Mouse (Mus musculus): Measurements from ENCODE around the gene Eef1akmt3. TPM values are rescaled to one million over a fixed set of nuclear protein-coding genes. Genes with fewer than 3 reads are reported as not detected.

Gene Eef1akmt3
- total RNA-seq, 2 experiments from 2014 or later = 0.10 TPM; not detected in 1

DNA sequence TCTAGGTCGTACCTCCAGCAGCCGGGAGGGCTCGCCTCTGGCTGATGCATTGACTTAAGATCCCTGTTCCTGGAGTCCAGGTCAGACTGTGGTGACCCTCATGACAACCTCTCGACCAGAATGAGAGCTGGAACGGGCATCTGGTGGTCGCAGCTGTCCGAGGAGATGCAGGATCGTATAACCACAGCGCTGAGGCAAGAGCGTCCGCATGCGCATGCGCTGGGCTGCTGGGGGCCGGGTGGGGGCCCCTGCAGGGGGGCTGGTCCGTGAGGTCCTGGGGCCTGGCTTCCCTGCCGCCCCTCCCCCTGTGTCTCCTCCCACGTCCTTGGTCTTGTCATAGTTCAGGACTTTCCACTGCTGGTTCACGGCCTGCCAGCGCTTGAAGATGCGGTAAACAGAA, 15.2 kb upstream of the Eef1akmt3 start:
- no peak for DNase-seq
- intact Hi-C loops (cut with DNase I) = no loop called here

DNA sequence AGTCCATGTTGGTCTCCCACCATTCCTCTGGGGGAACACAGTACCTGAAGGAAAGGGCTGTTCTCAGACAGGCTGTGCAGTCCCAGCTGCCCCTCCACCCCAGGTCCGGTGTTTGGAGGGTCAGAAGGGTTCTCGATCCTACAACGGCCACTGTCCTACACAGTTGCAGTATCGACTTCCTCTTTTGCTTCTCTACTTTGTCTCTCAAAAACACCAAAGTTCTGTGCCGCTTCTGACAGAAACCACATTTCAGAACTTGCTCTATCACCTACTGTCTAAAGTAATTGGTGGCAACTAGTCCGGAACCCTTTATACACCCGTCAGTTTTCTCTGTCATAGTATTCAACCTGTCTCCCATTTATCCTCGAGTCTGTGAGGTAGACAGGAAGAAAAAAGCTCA, 14.1 kb upstream of the Eef1akmt3 start:
- DNase-seq = no peak
- intact Hi-C loops (cut with DNase I) = no loop called here

DNA sequence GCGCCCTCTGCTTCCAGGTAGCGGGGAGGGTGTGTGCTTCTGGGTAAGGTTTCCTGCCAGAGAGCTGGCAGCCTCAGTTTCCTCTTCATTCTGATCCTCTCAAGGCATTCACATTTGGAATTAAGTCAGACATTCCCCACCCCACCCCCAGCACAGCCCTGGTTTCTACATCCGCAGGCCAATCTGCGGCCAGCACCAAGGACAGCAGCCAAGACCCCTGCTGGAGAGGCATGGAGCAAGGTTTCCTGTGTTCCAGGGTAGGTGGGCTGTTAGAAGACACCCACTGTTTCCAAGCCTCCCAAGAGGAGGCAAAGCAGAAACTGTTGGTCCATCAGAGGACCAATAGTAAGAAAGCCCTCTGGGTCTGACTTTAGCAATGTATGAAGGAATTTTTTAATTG, 13.3 kb upstream of the Eef1akmt3 start:
- intact Hi-C loops (cut with DNase I) = no loop called here
- DNase-seq = no peak

DNA sequence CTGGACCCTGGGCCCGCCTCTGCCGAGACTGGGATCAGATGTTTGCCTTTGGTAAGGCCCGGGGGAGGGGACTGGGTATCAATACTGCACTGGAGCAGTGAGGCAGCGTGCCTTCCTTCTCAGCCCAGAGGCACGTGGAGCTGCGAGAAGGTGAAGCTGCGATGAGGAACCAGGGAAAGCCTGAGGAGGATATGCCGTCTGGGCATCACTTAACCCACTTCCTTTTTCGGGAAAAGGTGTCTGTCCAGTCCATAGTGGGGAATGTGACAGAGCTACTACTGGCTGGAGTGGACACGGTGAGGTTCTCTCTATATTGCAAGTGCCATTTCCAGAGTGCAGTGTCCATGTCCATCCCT, 8.8 kb upstream of the Eef1akmt3 start:
- intact Hi-C loops (cut with DNase I) = no loop called here
- DNase-seq = no peak

DNA sequence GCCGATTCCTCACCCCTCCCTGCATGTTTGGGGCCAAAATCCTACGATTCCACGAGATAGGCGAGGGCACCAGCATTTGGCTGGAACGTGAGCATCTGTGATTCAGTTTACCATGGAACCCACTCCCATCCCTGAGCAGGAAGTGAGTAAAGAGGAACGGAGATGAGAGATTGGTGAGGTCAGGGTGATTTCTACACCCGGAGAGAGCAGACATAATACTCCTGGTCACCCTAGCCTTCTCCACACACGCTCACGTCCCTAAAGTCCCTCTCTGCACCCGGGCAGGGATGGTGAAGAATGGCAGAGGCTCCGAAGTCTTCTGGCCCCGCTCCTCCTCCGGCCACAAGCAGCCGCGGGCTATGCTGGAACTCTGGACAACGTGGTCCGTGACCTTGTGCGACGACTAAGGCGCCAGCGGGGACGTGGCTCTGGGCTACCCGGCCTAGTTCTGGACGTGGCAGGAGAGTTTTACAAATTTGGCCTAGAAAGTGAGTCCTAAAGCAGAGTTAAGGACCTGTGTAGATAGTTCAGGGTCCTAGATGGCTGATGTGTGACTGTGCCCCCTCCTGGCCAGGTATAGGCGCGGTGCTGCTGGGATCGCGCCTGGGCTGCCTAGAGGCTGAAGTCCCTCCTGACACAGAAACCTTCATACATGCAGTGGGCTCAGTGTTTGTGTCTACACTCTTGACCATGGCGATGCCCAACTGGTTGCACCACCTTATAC, 8.2 kb upstream of the Eef1akmt3 start:
- DNase-seq = no peak
- intact Hi-C loops (cut with DNase I) = no loop called here

DNA sequence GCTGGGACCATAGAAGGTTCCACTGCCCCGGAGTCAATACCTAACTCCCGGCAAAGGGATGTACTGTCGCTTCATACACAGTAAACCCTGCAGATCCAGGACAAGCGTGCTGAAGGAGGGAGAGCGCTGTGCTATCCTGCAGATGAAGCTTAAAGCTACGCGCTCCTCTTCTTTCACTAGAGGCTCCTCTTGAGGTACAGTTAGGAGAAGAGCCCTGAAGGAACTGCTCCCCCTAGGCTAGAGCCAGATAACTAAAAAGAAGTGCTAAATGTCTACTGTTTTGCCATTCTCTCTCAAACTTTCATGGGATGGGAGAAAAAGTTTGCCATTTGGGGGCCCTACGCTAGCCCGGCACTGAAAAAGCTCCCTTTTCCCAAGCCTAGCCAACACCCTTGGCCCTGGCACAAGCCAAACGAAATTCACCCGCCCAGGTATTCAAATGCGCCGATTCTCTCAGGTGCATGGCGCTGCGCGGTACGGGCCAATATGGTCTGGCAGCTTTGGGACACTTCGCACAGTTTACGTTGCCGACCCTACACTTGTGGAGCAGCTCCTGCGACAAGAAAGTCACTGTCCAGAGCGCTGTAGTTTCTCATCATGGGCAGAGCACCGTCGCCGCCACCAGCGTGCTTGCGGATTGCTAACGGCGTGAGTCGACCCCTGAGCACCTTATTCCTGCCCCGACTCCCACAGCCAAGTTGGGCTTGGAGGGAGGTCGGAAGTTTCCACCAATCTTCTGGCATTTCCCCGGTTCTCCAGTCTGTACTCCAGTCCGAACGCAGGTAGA, 7.5 kb upstream of the Eef1akmt3 start:
- no peak for DNase-seq

GRCm38 (mm10) chr10:127047954-127048353, 6.6 kb upstream of the Eef1akmt3 start, which contains the start of gene Cyp27b1:
TSS of gene Cyp27b1 (plus strand) at chr10:127048250.
- intact Hi-C loops (cut with DNase I) = no loop called here
- no peak for DNase-seq

More for the DNA sequence above, 7.5 kb upstream of the Eef1akmt3 start:
- intact Hi-C loops (cut with DNase I) = no loop called here

DNA sequence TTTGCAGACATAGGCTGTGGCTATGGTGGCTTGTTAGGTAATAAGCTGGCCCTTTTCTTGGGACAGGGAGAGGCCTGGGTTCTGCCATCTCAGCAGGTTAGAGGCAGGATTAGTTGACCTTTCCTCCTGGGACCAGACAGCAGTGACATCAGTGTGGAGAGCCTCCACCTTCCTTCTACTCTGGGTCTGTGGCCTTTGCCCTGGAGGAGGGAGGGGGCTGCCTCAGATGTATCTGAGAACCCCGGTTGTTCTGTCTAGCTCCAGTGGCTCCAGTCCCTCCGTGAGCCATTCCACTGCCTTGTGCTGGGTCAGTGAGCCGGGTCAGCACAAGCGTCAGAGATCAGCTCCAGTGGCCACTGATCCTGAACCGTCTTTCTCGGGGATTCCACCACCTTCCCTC, 1.9 kb upstream of the Eef1akmt3 start:
- intact Hi-C loops (cut with DNase I) = no loop called here
- DNase-seq = no peak

DNA sequence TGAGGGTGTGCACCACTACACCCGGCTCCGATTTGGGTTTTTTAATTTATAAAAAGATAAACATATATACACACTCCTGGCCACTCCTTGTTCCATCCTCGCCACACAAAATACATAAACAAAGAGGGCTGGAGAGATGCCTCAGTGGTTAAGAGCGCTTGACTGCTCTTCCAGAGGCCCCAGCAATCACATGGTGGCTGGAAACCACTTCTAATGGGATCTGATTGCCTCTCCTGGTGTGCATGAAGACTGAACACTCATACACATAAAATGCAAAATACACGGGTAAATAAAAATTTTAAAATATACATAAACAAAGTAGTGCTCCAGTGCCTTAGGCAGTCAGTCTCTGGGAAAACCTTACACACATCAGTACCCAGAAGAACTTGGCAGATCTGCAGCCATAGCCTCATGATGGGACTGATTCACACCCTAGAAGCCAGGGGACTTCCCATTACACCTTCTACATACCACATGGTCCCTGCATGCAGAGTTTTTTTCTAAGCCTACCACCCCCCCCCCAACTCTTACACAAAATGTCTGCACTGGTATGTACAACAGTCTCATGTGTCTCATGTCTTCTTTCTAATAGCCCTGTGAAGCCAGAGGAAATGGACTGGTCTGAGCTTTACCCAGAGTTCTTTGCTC, 1.3 kb upstream of the Eef1akmt3 start:
- intact Hi-C loops (cut with DNase I) = no loop called here
- no peak for DNase-seq

DNA sequence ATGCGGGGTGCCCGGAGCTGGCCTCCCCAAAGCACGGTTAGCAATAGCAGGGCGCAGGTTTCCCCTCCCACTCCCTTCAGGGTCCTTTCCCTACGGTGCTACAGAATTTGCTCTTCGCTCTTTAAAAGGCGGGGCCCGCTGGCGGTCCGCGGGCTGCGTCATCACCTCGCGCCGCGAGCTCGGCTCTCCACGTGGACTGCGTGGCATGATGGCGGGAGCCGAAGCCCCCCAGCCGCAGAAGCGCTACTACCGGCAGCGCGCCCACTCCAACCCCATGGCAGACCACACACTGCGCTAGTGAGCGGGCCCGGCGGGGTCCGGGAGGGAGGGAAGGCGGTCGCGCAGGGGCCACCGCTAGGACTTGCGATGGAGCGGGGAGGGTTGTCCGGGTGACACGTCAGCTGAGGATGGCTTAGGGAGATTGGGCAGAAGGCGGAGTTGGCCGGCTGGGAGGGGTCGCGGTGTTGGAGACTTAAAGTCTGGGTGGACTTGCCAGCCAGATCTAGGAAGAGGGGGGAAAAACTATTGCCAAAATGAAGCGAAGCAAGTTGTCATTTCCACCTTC, 543 bp upstream of the Eef1akmt3 start:
- intact Hi-C loops (cut with DNase I) = no loop called here
- DNase-seq = peak; percentile 79 to 88

DNA sequence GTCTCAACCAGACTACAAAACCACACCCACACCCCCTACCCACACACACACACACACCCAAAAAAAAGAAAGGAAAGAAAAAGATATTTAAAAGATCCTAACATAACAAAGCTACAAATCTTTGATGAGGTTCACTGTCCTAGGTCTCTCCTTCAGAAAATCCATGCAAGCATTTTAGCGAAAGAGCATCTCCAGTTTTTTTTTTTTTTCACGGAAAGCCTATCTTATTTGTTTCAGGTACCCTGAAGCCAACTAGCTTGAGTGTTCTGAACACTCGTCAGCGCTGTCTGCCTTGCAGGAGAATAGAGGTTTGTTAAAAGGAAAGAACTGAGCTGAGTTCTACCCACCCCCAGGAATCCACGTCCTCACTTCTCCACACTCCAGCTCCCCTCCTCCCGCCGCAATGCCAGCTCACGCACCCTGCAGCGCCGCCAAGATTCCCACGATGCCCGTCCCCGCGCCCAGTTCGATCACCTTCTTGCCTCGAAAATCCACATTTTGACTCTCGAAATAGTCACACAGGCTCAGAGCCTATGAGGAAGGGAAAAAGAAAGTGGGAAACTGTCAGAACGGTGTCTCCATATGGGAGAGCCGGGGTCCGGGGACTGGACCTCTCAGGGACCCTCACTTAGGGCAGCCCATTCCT, 621 bp downstream of the Eef1akmt3 start:
- no peak for DNase-seq
- intact Hi-C loops (cut with DNase I) = no loop called here

GRCm38 (mm10) chr10:127037641-127038040, 3.7 kb downstream of the Eef1akmt3 start:
- DNase-seq = no peak
- intact Hi-C loops (cut with DNase I) = no loop called here

DNA sequence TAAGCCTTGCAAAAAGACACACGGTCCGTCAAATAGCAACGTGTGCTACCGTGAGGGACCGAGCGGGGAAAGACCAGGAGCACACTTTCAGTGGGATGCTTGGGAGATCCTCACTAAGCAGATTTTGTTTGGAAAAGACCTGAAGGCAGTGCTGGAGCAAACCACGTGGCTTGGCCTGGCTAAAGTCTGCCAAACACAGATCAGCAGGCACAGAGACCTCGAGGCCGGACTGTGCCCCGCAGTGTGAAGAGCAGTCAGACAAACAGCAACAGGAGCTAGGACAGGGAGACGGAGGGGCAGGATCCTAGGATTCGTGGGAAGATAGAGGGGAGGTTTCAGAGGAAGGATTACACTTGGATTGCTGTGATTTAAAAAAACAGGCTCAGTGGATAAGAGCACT, 5.0 kb downstream of the Eef1akmt3 start:
- intact Hi-C loops (cut with DNase I) = no loop called here
- no peak for DNase-seq

- no peak for DNase-seq
- intact Hi-C loops (cut with DNase I) = loop anchor here (5.0 kb wide), 1 partner anchor 41 kb away; no protein-coding TSS in a partner anchor
These were observed 8.0 kb downstream of the Eef1akmt3 start for GRCm38 (mm10) chr10:127033301-127033741.

- peak; percentile 88 to 92 for DNase-seq
- intact Hi-C loops (cut with DNase I) = loop anchor here (1.0 to 5.0 kb wide), 2 partner anchors 38 to 111 kb away; no protein-coding TSS in a partner anchor
These were observed 10.7 kb downstream of the Eef1akmt3 start, which contains the start of gene Tsfm for GRCm38 (mm10) chr10:127030336-127031296. TSS of gene Tsfm (minus strand) at chr10:127030840.

DNA sequence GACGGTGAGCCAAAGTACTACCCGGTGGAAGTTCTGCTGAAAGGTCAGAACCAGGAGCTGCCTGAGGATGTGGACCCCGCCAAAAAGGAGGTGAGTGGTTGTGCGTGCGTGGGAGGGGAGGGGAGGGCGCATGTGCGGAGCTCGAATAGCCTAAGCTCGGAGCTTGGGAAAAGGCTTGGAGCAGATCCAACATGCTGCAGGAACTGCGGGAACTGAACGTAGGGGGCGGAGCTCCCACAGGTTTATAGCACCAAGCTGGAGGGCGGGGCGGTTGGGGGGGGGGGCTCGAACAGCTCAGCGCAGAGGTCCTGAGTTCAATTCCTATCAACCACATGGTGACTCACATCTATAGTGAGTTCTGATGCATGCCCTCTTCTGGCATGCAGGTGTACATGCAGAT, 22.9 kb downstream of the Eef1akmt3 start:
- DNase-seq = no peak
- intact Hi-C loops (cut with DNase I) = no loop called here

DNA sequence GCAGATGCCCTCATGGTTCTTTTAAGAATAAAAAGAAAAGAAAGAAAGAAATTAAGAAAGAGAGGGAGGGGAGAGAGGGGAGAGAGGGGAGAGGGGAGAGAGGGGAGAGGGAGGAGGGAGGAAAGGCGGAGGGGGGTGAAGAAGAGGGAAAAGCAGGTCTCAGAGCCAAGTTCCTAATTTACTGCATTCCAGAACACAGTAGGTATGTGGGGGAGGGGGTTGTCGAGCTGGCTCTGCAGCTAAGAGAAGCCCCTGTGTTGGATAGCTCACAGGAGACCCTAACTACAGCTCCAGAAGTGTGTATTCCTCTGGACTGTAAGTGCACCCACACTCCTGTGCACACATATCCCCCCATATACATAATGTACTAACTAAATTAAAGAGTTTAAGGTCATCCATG, 24.2 kb downstream of the Eef1akmt3 start:
- intact Hi-C loops (cut with DNase I) = no loop called here
- no peak for DNase-seq

DNA sequence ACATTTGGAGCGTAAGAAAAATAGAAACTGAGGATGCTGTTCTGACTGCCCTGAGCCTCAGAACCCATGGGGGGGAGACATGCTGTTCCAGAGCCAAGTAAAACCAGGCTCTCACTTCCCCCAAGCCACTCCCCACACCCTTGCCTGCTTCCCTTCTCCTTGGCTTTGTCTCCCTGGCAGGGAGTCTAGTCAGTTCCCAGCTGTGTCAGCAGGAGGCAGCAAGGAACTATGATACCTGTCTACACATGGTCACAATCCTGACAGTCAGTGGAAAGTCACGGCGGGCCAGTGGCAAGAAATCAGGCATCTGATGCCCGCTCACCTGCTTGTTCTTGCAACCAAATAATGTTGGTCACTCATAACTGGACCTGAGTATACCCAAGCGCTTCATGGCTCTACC, 24.8 kb downstream of the Eef1akmt3 start:
- intact Hi-C loops (cut with DNase I) = no loop called here
- peak in 1 of 2 experiments; percentile 24 for DNase-seq

- no peak for DNase-seq
- intact Hi-C loops (cut with DNase I) = no loop called here
These were observed 37.5 kb downstream of the Eef1akmt3 start for GRCm38 (mm10) chr10:127003806-127004205.

Data from gastrocnemius, postnatal 36 days (tissue).